Mouse (Mus musculus): ENCODE measurements around the gene Atp10b. TPM values are rescaled to one million over a fixed set of nuclear protein-coding genes. Genes with fewer than 3 reads are reported as not detected.

The Atp10b gene
- total and polyA plus RNA-seq, 3 experiments, result not detected

- Histone ChIP-seq H3K4me3 (replicated peaks in 1 of 3; ENCODE audit: low read depth in 2 of 3, low read length in 2 of 3, poor library complexity in 1 of 3) (no peak overlapping the region), H3K4me1 (ENCODE audit: control insufficient read depth in 1 of 2, insufficient read depth in 2 of 2) (no peaks in the 10 kb centered on the region), H3K9ac (ENCODE audit: insufficient read depth, low read depth) (no peak overlapping the region), H3K79me2 (replicated peaks; ENCODE audit: control insufficient read depth, extremely low read depth, insufficient read depth, poor library complexity, severe bottlenecking) (no peaks in the 10 kb centered on the region), H3K36me3 (replicated peaks in 1 of 2; ENCODE audit: control insufficient read depth in 1 of 2, insufficient read depth in 1 of 2, low read length in 1 of 2) (no peaks in the 10 kb centered on the region), H3K9me3 (replicated peaks; ENCODE audit: low read length) (no peaks in the 10 kb centered on the region), H3K27ac (ENCODE audit: insufficient read depth, low read depth) (no peak overlapping the region), H3K27me3 (replicated peaks) (no peaks in the 10 kb centered on the region), H3K4me2 (ENCODE audit: insufficient read depth, low read depth, poor library complexity, severe bottlenecking) (no peak overlapping the region)
- no peak for DNase-seq (ENCODE audit: extremely low read depth)
- dilution Hi-C loops (cut with MboI; ENCODE audit: extremely low pct_ligation_motif_present, extremely low pct_unique_long_range_greater_than_20kb, low sequenced_read_pairs), result no loop called here
- in situ Hi-C loops (cut with MboI; ENCODE audit: low pct_ligation_motif_present, low pct_unique_long_range_greater_than_20kb, low sequenced_read_pairs), result loop anchor here (5.0 to 10.0 kb wide), 3 partner anchors 49 to 201 kb away; no protein-coding TSS in a partner anchor
- TF ChIP-seq CTCF (conservative IDR thresholded peaks at IDR 0.05 in 1 of 2, IDR thresholded peaks at IDR 0.05 in 1 of 2; ENCODE audit: low read depth in 2 of 2, low read length in 2 of 2) (no peak), ZMIZ1 (IDR thresholded peaks at IDR 0.05; ENCODE audit: low read depth, low read length) (no peak), MYC (IDR thresholded peaks at IDR 0.05; ENCODE audit: low read depth, low read length) (no peak), RCOR1 (conservative IDR thresholded peaks at IDR 0.05; ENCODE audit: low read depth, low read length) (no peak), NELFE (IDR thresholded peaks at IDR 0.05; ENCODE audit: low read depth, low read length) (no peak), EP300 (IDR thresholded peaks at IDR 0.05; ENCODE audit: low read length) (no peak), UBTF (IDR thresholded peaks at IDR 0.05; ENCODE audit: low read depth, low read length) (no peak), RAD21 (IDR thresholded peaks at IDR 0.05; ENCODE audit: low read depth, low read length) (no peak), KAT2A (IDR thresholded peaks at IDR 0.05; ENCODE audit: insufficient replicate concordance, low read length) (no peak), POLR2A (IDR thresholded peaks at IDR 0.05; ENCODE audit: low read depth, low read length) (no peak), POLR2AphosphoS2 (IDR thresholded peaks at IDR 0.05; ENCODE audit: low read depth, low read length) (no peak)
These were observed 64.1 kb downstream of the Atp10b start for GRCm38 (mm10) chr11:43213740-43214139.

GRCm38 (mm10) chr11:43217021-43217420 lies 67.3 kb downstream of the Atp10b start:
- H3K79me2 ChIP-seq (replicated peaks; ENCODE audit: control insufficient read depth, extremely low read depth, insufficient read depth, poor library complexity, severe bottlenecking), result no peaks in the 10 kb centered on the region
- H3K9ac ChIP-seq (ENCODE audit: insufficient read depth, low read depth), result no peak overlapping the region
- no peak overlapping the region for H3K27ac ChIP-seq (ENCODE audit: insufficient read depth, low read depth)
- no peak overlapping the region for H3K4me2 ChIP-seq (ENCODE audit: insufficient read depth, low read depth, poor library complexity, severe bottlenecking)
- dilution Hi-C loops (cut with MboI; ENCODE audit: extremely low pct_ligation_motif_present, extremely low pct_unique_long_range_greater_than_20kb, low sequenced_read_pairs), result no loop called here
- no peak overlapping the region for H3K4me3 ChIP-seq (replicated peaks in 1 of 3; ENCODE audit: low read depth in 2 of 3, low read length in 2 of 3, poor library complexity in 1 of 3)
- H3K4me1 ChIP-seq (ENCODE audit: control insufficient read depth in 1 of 2, insufficient read depth in 2 of 2), result no peaks in the 10 kb centered on the region
- in situ Hi-C loops (cut with MboI; ENCODE audit: low pct_ligation_motif_present, low pct_unique_long_range_greater_than_20kb, low sequenced_read_pairs), result loop anchor here (10.0 kb wide), 2 partner anchors 128 to 198 kb away; no protein-coding TSS in a partner anchor
- H3K9me3 ChIP-seq (replicated peaks; ENCODE audit: low read length), result no peaks in the 10 kb centered on the region
- H3K36me3 ChIP-seq (replicated peaks in 1 of 2; ENCODE audit: control insufficient read depth in 1 of 2, insufficient read depth in 1 of 2, low read length in 1 of 2), result no peaks in the 10 kb centered on the region
- no peak for DNase-seq (ENCODE audit: extremely low read depth)
- TF ChIP-seq ETS1 (conservative IDR thresholded peaks at IDR 0.05; ENCODE audit: low read depth, low read length) (no peak), ZMIZ1 (IDR thresholded peaks at IDR 0.05; ENCODE audit: low read depth, low read length) (no peak), MAX (IDR thresholded peaks at IDR 0.05; ENCODE audit: low read length) (no peak), BHLHE40 (IDR thresholded peaks at IDR 0.05; ENCODE audit: low read depth, low read length) (no peak), GABPA (IDR thresholded peaks at IDR 0.05; ENCODE audit: insufficient replicate concordance, low read depth, low read length) (no peak), PAX5 (IDR thresholded peaks at IDR 0.05; ENCODE audit: low read length) (no peak), MXI1 (IDR thresholded peaks at IDR 0.05; ENCODE audit: low read depth, low read length) (no peak), TBP (conservative IDR thresholded peaks at IDR 0.05; ENCODE audit: low read depth, low read length) (no peak)
- H3K27me3 ChIP-seq (replicated peaks), result no peaks in the 10 kb centered on the region
